Mouse (Mus musculus): ENCODE results near the gene Dyrk1a. TPM values are rescaled to one million over a fixed set of nuclear protein-coding genes. Genes with fewer than 3 reads are reported as not detected.

Gene Dyrk1a
- polyA plus RNA-seq, 1 experiment from 2014 or later: 9.0 TPM

DNA sequence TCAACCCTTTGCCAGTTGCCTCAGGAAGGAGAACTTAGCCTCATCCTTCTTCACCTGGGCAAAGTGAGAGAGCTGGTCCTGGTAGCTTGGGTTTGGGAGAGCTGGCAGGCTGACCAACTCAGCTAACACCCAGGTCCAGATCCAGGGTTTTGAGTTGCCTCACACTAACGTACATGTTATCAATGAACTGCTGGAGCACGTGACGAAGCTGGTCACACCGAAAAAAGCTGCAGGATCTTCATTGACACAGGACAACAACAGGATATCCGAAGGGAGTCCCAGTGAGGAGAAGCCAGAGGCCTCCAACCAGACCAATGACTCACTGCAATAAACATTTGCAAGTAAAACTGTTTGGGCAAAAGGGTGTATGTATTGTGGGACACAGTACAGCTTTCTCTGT lies 9.2 kb upstream of the Dyrk1a start:
- WGBS: 76% methylated on average over 5 of the region's 5 CpGs
- H3K4me1 ChIP-seq: no peaks in the 10 kb centered on the region; the same call in 1 of the 2 replicates
- H3K4me2 ChIP-seq (replicated peaks): no peak overlapping the region
- H3K36me3 ChIP-seq: no peaks in the 10 kb centered on the region
- H3K9ac ChIP-seq: no peak overlapping the region
- no peaks in the 10 kb centered on the region for H3K9me3 ChIP-seq
- ATAC-seq (ENCODE audit: insufficient number of reproducible peaks, insufficient read depth, low FRiP score, low TSS enrichment): no peak
- H3K27ac ChIP-seq: no peak overlapping the region
- no peak overlapping the region for H3K4me3 ChIP-seq
- no peaks in the 10 kb centered on the region for H3K27me3 ChIP-seq

DNA sequence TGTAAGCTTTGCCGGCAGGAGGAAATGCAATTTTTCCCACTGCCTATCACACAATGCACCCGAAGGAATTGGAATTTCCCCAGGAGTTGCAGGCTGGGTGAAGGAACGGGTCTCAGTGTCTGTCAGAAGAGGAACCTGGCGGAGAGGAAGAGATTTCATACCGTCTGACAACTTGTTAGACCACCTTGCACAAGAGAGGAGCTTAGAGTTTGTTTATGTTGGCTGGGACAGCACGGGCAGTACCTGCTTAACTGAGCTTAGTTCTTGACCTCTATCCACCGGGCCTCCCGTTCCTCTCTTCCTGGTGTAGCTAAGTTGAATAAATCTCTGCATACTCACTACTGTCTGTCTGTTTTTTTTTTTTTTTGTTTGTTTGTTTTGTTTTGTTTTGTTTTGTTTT lies 3.7 kb upstream of the Dyrk1a start:
- Histone ChIP-seq H3K9ac (no peak overlapping the region), H3K27ac (no peak overlapping the region), H3K4me2 (replicated peaks) (no peak overlapping the region), H3K9me3 (no peaks in the 10 kb centered on the region), H3K27me3 (no peaks in the 10 kb centered on the region), H3K4me3 (no peak overlapping the region), H3K36me3 (no peaks in the 10 kb centered on the region), H3K4me1 (peaks cover 3% of the 10 kb centered on the region)
- ATAC-seq (ENCODE audit: insufficient number of reproducible peaks, insufficient read depth, low FRiP score, low TSS enrichment): no peak
- 58% methylated on average over 8 of the region's 8 CpGs for WGBS

DNA sequence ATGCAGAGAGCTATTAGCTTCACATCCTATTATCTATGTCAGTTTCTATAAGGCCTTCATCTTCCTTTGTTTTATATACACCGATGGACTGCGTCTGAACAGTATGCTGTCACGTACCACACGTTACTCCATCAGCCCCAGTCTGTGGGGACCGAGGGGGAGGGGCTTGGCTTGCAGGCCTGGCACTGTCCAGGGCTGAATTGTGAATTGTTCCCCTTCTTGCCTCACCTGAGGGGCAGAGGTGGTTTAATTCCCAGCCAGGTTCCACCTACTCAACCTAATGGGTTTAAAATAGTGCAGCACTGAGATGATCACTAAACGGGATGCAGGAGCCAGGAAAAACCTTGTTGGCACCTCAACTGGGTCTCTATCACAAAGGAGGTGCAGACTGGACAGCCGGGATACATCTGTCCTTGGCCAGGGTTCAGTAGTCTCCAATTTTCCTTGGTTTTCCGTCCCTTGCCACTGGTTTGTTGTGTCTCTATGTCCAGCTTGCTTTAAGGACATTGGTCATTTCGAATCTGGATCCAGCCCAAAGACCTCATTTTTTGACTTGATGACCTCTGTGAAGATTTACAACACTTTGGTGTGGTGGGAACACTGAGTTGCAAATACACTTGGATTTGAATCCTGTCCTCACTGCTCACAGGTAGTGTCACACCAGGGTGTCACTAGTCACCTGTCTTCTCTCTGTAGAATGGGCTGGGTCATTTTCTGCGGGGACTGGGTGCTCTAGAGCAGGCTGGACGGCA lies 2.8 kb upstream of the Dyrk1a start:
- Histone ChIP-seq H3K27me3 (no peaks in the 10 kb centered on the region), H3K4me3 (no peak overlapping the region), H3K4me2 (replicated peaks) (no peak overlapping the region), H3K9me3 (no peaks in the 10 kb centered on the region), H3K9ac (no peak overlapping the region), H3K36me3 (no peaks in the 10 kb centered on the region), H3K27ac (no peak overlapping the region), H3K4me1 (peaks cover 10% of the 10 kb centered on the region)
- 82% methylated on average over 11 of the region's 11 CpGs for WGBS
- ATAC-seq (ENCODE audit: insufficient number of reproducible peaks, insufficient read depth, low FRiP score, low TSS enrichment): no peak

DNA sequence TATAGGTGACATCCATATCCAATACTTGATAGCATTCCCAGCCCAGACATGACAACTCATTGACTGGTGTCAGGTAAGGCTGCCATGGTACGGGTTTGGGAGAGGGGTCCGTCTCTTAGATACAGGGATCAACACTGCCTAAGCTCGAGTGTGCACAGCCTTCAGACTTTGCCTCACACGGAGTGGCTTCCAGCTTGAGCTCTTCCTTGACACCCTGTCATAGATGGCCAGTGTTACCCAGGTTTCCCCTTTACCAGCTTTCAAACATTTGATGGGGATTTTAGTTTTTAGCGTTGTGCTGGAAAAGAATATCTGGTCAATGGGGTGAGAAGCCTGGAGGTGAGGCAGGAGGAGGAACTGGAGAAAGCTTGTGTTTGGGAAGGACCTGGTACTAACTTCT lies 2.1 kb upstream of the Dyrk1a start:
- Histone ChIP-seq H3K27ac (no peak overlapping the region), H3K4me2 (replicated peaks) (no peak overlapping the region)

DNA sequence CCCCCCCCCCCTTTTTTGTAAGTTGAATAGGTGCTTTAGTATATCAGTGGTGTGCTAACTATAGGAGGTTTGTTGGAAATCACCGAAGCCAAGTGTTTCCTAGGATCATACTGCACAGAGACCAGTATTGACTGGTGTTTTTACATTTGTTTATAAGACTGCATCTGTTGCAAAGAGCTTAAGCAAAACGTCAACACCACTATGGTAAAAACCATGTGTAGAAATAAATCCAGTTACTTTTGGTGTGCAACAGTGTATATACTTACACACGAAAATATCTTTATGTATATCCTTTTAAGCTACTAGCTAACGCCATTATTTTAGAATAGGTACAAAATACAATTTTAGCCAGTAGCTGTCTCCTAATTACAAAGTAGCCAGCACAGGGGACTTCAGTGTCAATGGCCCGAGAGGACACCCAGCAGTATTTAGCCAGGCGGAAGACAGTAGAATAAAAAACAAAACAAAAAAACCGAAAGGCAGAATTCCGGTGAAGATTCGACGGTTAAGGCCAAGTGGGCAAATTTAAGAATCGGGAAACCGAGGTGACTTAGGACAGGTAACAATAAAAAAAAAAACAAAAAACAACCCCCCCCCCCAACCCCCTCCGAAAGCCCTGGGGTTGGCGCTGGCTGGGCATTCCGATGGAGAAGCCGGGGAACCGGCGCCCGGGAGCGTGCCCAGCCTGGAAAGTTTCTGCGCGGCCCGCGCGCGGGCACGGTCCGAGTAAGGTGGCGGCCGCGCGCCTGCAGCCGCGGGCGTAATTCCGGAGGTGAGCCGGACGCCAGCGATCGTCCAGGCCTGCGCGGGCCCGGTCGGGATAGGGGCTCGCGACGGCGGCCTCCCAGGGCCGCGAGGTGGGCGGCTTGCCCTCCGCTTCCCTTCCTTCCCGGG lies 1.2 kb upstream of the Dyrk1a start:
- WGBS: 3% methylated on average over 48 of the region's 53 CpGs
- H3K27me3 ChIP-seq: no peaks in the 10 kb centered on the region
- H3K27ac ChIP-seq: peak overlapping the region; percentile 100
- no peaks in the 10 kb centered on the region for H3K9me3 ChIP-seq
- H3K4me1 ChIP-seq: peaks cover 16% of the 10 kb centered on the region
- H3K4me3 ChIP-seq: peak overlapping the region; percentile 93
- ATAC-seq (ENCODE audit: insufficient number of reproducible peaks, insufficient read depth, low FRiP score, low TSS enrichment): peak; percentile 82
- peak overlapping the region; percentile 75 for H3K9ac ChIP-seq
- H3K36me3 ChIP-seq: no peaks in the 10 kb centered on the region
- peak overlapping the region; percentile 56 for H3K4me2 ChIP-seq (replicated peaks)

More for the DNA sequence above, 2.1 kb upstream of the Dyrk1a start:
- peaks cover 16% of the 10 kb centered on the region for H3K4me1 ChIP-seq
- no peak for ATAC-seq (ENCODE audit: insufficient number of reproducible peaks, insufficient read depth, low FRiP score, low TSS enrichment)
- WGBS: 76% methylated on average over 5 of the region's 5 CpGs
- H3K27me3 ChIP-seq: no peaks in the 10 kb centered on the region
- H3K36me3 ChIP-seq: no peaks in the 10 kb centered on the region
- no peaks in the 10 kb centered on the region for H3K9me3 ChIP-seq
- H3K4me3 ChIP-seq: no peak overlapping the region
- H3K9ac ChIP-seq: no peak overlapping the region

DNA sequence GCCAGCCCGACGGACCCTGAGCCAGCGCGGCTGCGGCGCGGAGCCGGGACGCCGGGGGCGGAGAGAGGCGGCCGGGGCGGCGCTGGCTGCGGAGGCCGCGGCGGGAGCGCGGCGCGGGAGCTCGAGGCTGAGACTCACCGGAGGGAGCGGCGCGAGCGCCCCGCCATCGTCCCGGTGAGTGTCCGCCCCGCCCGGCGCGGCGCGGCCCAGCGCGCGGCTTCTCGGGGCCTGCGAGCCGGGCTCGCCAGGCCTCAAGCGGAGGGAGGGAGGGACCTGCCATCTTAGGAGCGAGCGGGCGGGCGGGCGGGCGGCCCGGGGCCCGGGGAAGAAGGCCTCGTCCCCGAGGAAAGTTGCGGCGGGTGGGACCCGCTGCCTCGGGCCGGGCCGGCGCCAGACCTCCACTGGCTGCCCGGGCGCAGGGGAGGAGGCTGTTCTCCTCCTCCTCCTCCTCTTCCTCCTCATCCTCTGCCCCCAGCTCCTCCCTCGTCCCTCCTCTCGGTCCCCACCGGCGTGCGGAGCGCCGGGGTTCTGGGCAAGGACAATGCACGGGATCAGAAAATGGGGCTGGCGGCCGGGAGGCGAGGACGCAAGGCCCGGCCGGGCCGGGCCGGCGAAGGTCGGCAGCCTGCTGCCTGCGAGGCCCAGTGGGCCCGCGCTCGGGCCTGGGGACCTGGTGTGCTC lies 691 bp downstream of the Dyrk1a start:
- H3K4me3 ChIP-seq: peak overlapping the region; percentile 93
- no peaks in the 10 kb centered on the region for H3K36me3 ChIP-seq
- WGBS: under 1% methylated on average over 44 of the region's 88 CpGs
- no peaks in the 10 kb centered on the region for H3K27me3 ChIP-seq
- no peak for ATAC-seq (ENCODE audit: insufficient number of reproducible peaks, insufficient read depth, low FRiP score, low TSS enrichment)
- peak overlapping the region; percentile 100 for H3K27ac ChIP-seq
- H3K4me1 ChIP-seq: peaks cover 20% of the 10 kb centered on the region
- H3K9ac ChIP-seq: peak overlapping the region; percentile 100
- H3K9me3 ChIP-seq: no peaks in the 10 kb centered on the region
- peak overlapping the region; percentile 71 for H3K4me2 ChIP-seq (replicated peaks)

DNA sequence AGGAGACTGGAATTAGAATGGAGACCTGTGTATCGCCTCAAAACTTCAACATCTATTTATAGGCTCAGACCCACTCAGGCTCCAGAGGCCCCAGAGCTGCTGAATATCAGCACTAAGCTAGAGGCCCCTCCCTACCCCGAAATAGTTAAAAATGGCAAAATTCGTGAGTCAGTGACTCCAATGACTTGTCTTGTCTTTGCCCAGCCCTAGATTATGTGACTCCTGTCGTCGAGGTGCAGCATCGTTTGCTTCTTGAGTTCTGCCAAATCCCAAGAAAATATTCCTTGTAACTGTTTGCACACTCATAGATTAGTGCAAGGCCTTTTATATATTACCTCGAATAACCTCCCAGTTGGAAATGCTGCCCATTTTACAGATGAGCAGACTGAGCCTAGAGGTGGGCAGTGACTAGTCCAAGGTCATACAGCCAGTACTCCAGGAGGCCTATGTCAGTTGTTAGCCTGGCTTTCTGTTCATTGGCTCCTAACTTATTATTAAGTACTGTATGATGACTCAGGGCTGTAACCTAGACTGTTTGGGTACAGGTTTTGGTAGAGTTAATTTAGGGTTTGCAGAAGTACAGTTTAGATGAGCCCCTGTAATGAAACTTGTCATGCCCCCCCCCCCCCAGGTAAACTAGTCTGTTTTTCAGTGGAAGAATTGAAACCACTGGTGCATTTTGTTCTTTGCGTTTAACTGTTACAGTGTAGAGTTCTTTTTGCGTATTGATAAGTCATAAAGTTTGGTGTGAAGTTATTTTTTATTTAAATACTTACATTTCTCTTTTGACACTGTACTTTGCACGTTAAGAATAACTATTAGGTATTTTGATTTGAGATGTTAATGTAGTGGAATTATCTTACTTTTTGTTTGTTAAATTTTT lies 1.5 kb downstream of the Dyrk1a start:
- H3K4me3 ChIP-seq: peak overlapping the region; percentile 93
- H3K27ac ChIP-seq: peak overlapping the region; percentile 100
- no peaks in the 10 kb centered on the region for H3K36me3 ChIP-seq
- 30% methylated on average over 10 of the region's 10 CpGs for WGBS
- H3K4me1 ChIP-seq: peaks cover 26% of the 10 kb centered on the region
- H3K4me2 ChIP-seq (replicated peaks): peak overlapping the region; percentile 71
- peak overlapping the region; percentile 100 for H3K9ac ChIP-seq
- ATAC-seq (ENCODE audit: insufficient number of reproducible peaks, insufficient read depth, low FRiP score, low TSS enrichment): no peak
- H3K27me3 ChIP-seq: no peaks in the 10 kb centered on the region
- no peaks in the 10 kb centered on the region for H3K9me3 ChIP-seq

DNA sequence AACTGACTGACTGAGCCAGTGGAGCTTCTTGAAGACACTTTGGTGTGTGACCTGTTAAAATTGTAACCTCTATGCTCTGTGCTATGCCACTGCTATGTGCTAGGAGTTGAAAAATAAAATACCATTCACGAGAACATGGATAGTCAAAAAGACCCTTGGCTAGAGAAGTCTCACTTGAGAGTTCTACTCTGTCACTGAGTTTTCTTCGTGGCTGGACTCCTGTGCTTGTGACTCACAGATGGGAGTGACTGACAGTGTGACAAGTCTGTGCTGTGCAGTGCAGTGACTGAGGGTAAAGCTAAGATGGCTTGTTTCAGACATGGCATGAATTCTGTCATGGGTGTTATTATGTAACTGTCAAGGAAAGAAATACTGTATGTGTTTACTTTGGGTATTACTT lies 2.6 kb downstream of the Dyrk1a start:
- 48% methylated on average over 2 of the region's 2 CpGs for WGBS
- H3K4me1 ChIP-seq: peaks cover 35% of the 10 kb centered on the region
- H3K36me3 ChIP-seq: no peaks in the 10 kb centered on the region
- ATAC-seq (ENCODE audit: insufficient number of reproducible peaks, insufficient read depth, low FRiP score, low TSS enrichment): no peak
- no peak overlapping the region for H3K9ac ChIP-seq
- no peaks in the 10 kb centered on the region for H3K9me3 ChIP-seq
- H3K4me3 ChIP-seq: 0 out of 2 replicates have a peak overlapping the region, but pooled peaks have one; percentile 6
- peak overlapping the region; percentile 26 for H3K4me2 ChIP-seq (replicated peaks)
- no peak overlapping the region for H3K27ac ChIP-seq
- no peaks in the 10 kb centered on the region for H3K27me3 ChIP-seq

DNA sequence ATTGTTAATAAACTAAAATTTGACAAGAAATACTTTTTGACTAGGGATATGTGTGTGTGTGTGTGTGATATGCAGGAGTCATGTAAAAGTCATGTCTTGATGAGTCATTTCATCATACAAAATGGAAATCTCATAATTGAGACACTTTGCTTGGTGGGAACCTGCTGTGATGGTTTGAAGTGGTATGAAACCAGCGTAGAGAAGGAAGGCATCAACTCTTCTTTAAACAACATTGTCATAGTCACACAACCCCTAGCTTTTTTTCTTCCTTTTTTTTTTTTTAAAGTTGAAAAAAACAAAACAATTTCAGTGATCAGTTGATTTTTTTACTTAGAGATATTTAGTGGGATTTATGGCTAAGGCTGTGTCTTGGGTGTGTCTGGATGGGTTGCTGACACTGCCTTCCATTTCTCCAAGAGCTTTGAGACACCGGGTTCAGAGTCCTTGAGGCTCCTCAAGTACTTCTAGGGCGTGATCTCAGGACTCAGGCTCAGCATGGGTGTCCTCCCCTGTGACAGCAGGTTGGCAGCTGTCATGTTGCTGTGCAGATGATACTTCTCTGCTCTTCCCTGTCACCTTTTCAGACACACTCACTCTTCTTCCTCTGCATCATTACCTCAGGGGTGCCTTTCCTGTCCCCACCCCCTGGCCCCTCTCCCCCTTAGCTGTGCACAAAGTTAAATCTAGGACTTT lies 4.4 kb downstream of the Dyrk1a start:
- Histone ChIP-seq H3K9me3 (no peaks in the 10 kb centered on the region), H3K27me3 (no peaks in the 10 kb centered on the region), H3K27ac (no peak overlapping the region), H3K9ac (no peak overlapping the region), H3K4me3 (no peak overlapping the region), H3K36me3 (no peaks in the 10 kb centered on the region), H3K4me1 (peaks cover 33% of the 10 kb centered on the region), H3K4me2 (replicated peaks) (no peak overlapping the region)
- 85% methylated on average over 3 of the region's 3 CpGs for WGBS
- no peak for ATAC-seq (ENCODE audit: insufficient number of reproducible peaks, insufficient read depth, low FRiP score, low TSS enrichment)

DNA sequence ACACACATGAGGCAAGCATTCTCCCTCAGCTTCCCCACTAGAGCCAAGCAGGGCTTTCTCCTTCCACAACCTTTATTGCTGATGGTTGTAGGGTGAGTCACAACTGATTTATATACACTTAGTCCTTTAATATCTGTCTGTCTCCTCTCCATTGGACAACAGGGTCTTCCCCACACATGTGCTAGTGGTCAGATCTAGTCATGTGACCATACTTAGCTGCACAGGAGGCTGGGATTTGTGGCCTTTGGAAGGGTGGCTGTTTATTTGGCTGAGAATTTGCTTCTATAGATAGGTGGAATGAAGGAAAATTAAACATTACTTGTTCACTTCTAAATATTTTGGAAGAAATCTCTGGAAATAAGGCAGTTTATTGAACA lies 4.9 kb downstream of the Dyrk1a start:
- Histone ChIP-seq H3K4me3 (no peak overlapping the region), H3K4me2 (replicated peaks) (no peak overlapping the region), H3K27ac (no peak overlapping the region), H3K27me3 (no peaks in the 10 kb centered on the region), H3K4me1 (peaks cover 33% of the 10 kb centered on the region), H3K36me3 (no peaks in the 10 kb centered on the region), H3K9me3 (no peaks in the 10 kb centered on the region), H3K9ac (no peak overlapping the region)
- no peak for ATAC-seq (ENCODE audit: insufficient number of reproducible peaks, insufficient read depth, low FRiP score, low TSS enrichment)
